Mouse (Mus musculus) liver, postnatal 0 days (tissue): Measurements from ENCODE around the gene Nek6.

ENCODE experiments used
- CTCF ChIP-seq: sonication (generic); IDR thresholded peaks from 2 replicates; pipeline ENCODE4 v1.5.1; 2016; ENCODE audit warnings: antibody characterized with exemption, low read depth
- EP300 ChIP-seq: IDR thresholded peaks from 2 replicates; pipeline ENCODE4 v1.6.1; 2016; ENCODE audit warnings: antibody characterized with exemption, low read depth, mild to moderate bottlenecking

DNA sequence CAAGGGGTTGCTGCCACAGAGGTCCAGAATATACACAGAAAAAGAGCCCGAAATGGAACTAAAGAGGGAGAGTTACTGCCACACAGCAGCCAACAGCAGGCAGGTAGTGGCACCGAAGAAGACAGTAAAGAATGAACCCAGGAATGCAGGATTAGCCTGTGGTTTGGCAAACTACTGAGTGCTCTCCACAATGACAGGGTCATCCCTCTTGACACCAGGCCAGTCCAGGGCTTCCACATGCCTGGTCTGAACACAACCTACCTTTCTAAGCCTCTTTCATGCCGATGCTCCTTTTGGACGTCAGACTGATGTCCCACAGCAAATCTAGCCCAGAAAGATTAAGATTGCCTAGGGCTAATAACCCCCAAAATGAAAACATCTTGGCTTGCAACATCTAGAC is 117.4 kb downstream of the Nek6 start:
- no peak for TF ChIP-seq CTCF
- TF ChIP-seq EP300 = no peak
